16 mouse cellular contexts compared by ENCODE assay signal in the genomic region with DNA sequence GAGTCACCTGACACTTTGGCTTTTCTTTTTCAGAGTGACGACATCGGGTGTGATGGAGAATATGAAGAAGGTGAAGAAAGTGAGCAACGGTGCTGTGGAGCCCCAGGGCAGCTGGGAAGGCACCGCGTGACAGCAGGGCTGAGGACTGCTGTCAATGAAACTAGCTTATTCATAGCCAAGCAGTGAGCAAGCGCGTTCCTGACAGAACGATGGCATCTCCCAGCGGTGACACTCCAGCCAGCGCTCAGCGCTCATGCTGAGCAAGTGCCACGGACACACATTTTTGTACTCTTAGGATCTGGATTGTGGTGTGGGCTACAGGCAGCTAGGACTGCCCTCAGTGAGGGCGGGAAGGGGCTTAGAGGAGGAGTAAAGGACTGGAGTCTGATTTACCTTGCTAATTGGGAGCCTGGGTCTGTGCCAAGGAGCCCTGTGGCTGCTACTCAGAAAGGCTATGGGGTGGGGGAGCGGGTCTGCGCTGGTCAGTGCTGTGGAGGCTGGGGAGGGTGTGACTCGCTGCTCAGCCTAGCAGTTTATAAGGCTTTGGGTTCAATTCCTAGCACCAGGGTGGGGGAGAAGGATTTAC. TPM values are rescaled to one million over a fixed set of nuclear protein-coding genes. Genes with fewer than 3 reads are reported as not detected.
DNase-seq lines count a peak whose midpoint lies in the region; ATAC-seq and TF ChIP-seq lines count a peak whose summit lies in the region.
"Had no signal": no experiment of that assay in that cellular context is flagged by ENCODE, and none has a peak within 500 bp of the region (broad histone marks: within the 10 kb centered on the region; RNA-seq: fewer than 3 reads in every experiment).

No protein-coding gene starts in this region.

- ATAC-seq in forebrain, embryonic 13.5 days, result 0 out of 2 replicates have a peak, but pooled peaks have one; percentile 53
- no peak for ATAC-seq in forebrain, embryonic 11.5 days (replicated peaks; ENCODE audit: low FRiP score)
- ATAC-seq in hindbrain, postnatal 0 days, result peak; percentile 56; the same call in 1 of the 2 replicates
- no peak for ATAC-seq in heart, embryonic 13.5 days (ENCODE audit: extremely low read depth, insufficient number of reproducible peaks, low FRiP score, low TSS enrichment)
- ATAC-seq: intestine, embryonic 16.5 days had no signal

- peaks cover 20% of the 10 kb centered on the region for H3K4me1 ChIP-seq in forebrain, embryonic 13.5 days
- no peaks in the 10 kb centered on the region for H3K4me1 ChIP-seq in forebrain, embryonic 11.5 days (replicated peaks; ENCODE audit: control insufficient read depth, insufficient read depth, low read length)
- no peaks in the 10 kb centered on the region for H3K4me1 ChIP-seq in hindbrain, postnatal 0 days (ENCODE audit: insufficient read depth, low read length)
- 0 out of 2 replicates have a peak, but pooled peaks cover 8% of the 10 kb centered on the region for H3K4me1 ChIP-seq in hindbrain, embryonic 10.5 days (replicated peaks)
- peaks cover 89% of the 10 kb centered on the region for H3K4me1 ChIP-seq in heart, embryonic 13.5 days
- H3K4me1 ChIP-seq: embryonic facial prominence, embryonic 15.5 days; limb, embryonic 10.5 days had no signal

- no peak for TF ChIP-seq CTCF in hindbrain, postnatal 0 days (IDR thresholded peaks at IDR 0.05; ENCODE audit: low read depth)

- no peak overlapping the region for H3K9ac ChIP-seq in forebrain, embryonic 13.5 days
- no peak overlapping the region for H3K9ac ChIP-seq in forebrain, embryonic 11.5 days (ENCODE audit: low read length)
- no peak overlapping the region for H3K9ac ChIP-seq in hindbrain, postnatal 0 days (replicated peaks; ENCODE audit: low read length)
- H3K9ac ChIP-seq in heart, embryonic 13.5 days, result peak overlapping the region; percentile 55
- H3K9ac ChIP-seq: embryonic facial prominence, embryonic 15.5 days; liver, embryonic 14.5 days had no signal

- 0 out of 2 replicates have a peak overlapping the region, but pooled peaks have one; percentile 1 for H3K27ac ChIP-seq in forebrain, embryonic 13.5 days
- H3K27ac ChIP-seq in forebrain, embryonic 11.5 days (ENCODE audit: low read depth, low read length), result no peak overlapping the region
- no peak overlapping the region for H3K27ac ChIP-seq in hindbrain, postnatal 0 days
- H3K27ac ChIP-seq in hindbrain, embryonic 10.5 days, result no peak overlapping the region
- H3K27ac ChIP-seq in heart, embryonic 13.5 days (replicated peaks), result peak overlapping the region; percentile 74
- H3K27ac ChIP-seq: embryonic facial prominence, embryonic 15.5 days; kidney, postnatal 0 days; liver, embryonic 14.5 days had no signal

- no peak overlapping the region for H3K4me2 ChIP-seq in forebrain, embryonic 13.5 days
- no peak overlapping the region for H3K4me2 ChIP-seq in forebrain, embryonic 11.5 days (ENCODE audit: low read depth, low read length, severe bottlenecking)
- H3K4me2 ChIP-seq in hindbrain, postnatal 0 days (ENCODE audit: low read depth, low read length), result no peak overlapping the region
- H3K4me2 ChIP-seq in heart, embryonic 13.5 days, result peak overlapping the region; percentile 9; the same call in 1 of the 2 replicates
- H3K4me2 ChIP-seq: embryonic facial prominence, embryonic 15.5 days had no signal

- H3K9me3 ChIP-seq in forebrain, embryonic 13.5 days (replicated peaks), result no peaks in the 10 kb centered on the region
- no peaks in the 10 kb centered on the region for H3K9me3 ChIP-seq in forebrain, embryonic 11.5 days (ENCODE audit: control insufficient read depth, low read length)
- no peaks in the 10 kb centered on the region for H3K9me3 ChIP-seq in hindbrain, postnatal 0 days (ENCODE audit: low read length)
- no peaks in the 10 kb centered on the region for H3K9me3 ChIP-seq in hindbrain, embryonic 10.5 days
- H3K9me3 ChIP-seq in heart, embryonic 13.5 days, result no peaks in the 10 kb centered on the region
- H3K9me3 ChIP-seq: embryonic facial prominence, embryonic 15.5 days; limb, embryonic 10.5 days had no signal

- no peak overlapping the region for H3K4me3 ChIP-seq in forebrain, embryonic 13.5 days
- no peak overlapping the region for H3K4me3 ChIP-seq in forebrain, embryonic 11.5 days (ENCODE audit: low read depth, low read length)
- H3K4me3 ChIP-seq in hindbrain, postnatal 0 days (ENCODE audit: low read length), result no peak overlapping the region
- H3K4me3 ChIP-seq in hindbrain, embryonic 10.5 days, result no peak overlapping the region
- no peak overlapping the region for H3K4me3 ChIP-seq in heart, embryonic 13.5 days
- H3K4me3 ChIP-seq: embryonic facial prominence, embryonic 15.5 days; limb, embryonic 10.5 days had no signal

- no peaks in the 10 kb centered on the region for H3K27me3 ChIP-seq in forebrain, embryonic 13.5 days
- H3K27me3 ChIP-seq in forebrain, embryonic 11.5 days (ENCODE audit: control insufficient read depth, insufficient read depth, low read length), result no peaks in the 10 kb centered on the region
- H3K27me3 ChIP-seq in hindbrain, postnatal 0 days (ENCODE audit: insufficient read depth, low read length), result no peaks in the 10 kb centered on the region
- H3K27me3 ChIP-seq in hindbrain, embryonic 10.5 days (ENCODE audit: insufficient read depth, poor library complexity, severe bottlenecking), result no peaks in the 10 kb centered on the region
- no peaks in the 10 kb centered on the region for H3K27me3 ChIP-seq in heart, embryonic 13.5 days (replicated peaks)
- H3K27me3 ChIP-seq: embryonic facial prominence, embryonic 15.5 days had no signal

- H3K36me3 ChIP-seq in forebrain, embryonic 13.5 days (ENCODE audit: poor library complexity, severe bottlenecking), result peaks cover 44% of the 10 kb centered on the region
- H3K36me3 ChIP-seq in forebrain, embryonic 11.5 days (ENCODE audit: control insufficient read depth, insufficient read depth, low read length), result peaks cover 5% of the 10 kb centered on the region; the same call in 1 of the 2 replicates
- peaks cover 8% of the 10 kb centered on the region; the same call in 1 of the 2 replicates for H3K36me3 ChIP-seq in hindbrain, postnatal 0 days (ENCODE audit: insufficient read depth, low read length)
- H3K36me3 ChIP-seq in hindbrain, embryonic 10.5 days, result peaks cover 80% of the 10 kb centered on the region
- peaks cover 74% of the 10 kb centered on the region for H3K36me3 ChIP-seq in heart, embryonic 13.5 days

- DNase-seq in forebrain, embryonic 11.5 days (ENCODE audit: low spot score), result no peak
- peak; percentile 33 for DNase-seq in hindbrain, postnatal 0 days (ENCODE audit: low spot score)
- DNase-seq in hindbrain, embryonic 10.5 days (ENCODE audit: low spot score), result no peak
- peak; percentile 82 for DNase-seq in Muller cell, postnatal 12 days (ENCODE audit: inconsistent ontology term)
- no peak for DNase-seq in thymus, postnatal 36 days
- DNase-seq in adrenal gland, postnatal 25 days, result no peak
- DNase-seq: adrenal gland, postnatal 14 days; cerebellum, adult 11 months; lung, postnatal 14 days had no signal

- 59% methylated on average over 16 of the region's 16 CpGs for WGBS in forebrain, embryonic 13.5 days
- 82% methylated on average over 16 of the region's 16 CpGs for WGBS in forebrain, embryonic 11.5 days
- 44% methylated on average over 16 of the region's 16 CpGs for WGBS in hindbrain, postnatal 0 days
- 86% methylated on average over 16 of the region's 16 CpGs for WGBS in hindbrain, embryonic 10.5 days
- WGBS in heart, embryonic 13.5 days, result 54% methylated on average over 16 of the region's 16 CpGs

RNA-seq across cellular contexts. Expression of gene Ncs1, which starts 31.3 kb away (rescaled TPM):
- 72.7 and 77.6 TPM in 2 replicates for polyA plus RNA-seq in forebrain, embryonic 13.5 days (2015; fragmentation: Nextera tagmentation; extraction: Ambion mirVana)
- polyA plus RNA-seq in forebrain, embryonic 11.5 days (2014; fragmentation: Nextera tagmentation; extraction: Ambion mirVana), result 65.6 and 69.2 TPM in 2 replicates
- total RNA-seq in hindbrain, postnatal 0 days (2014; rRNA removed), result 185 and 190 TPM in 2 replicates
- 162 and 167 TPM in 2 replicates for polyA plus RNA-seq in hindbrain, postnatal 0 days (2015; fragmentation: Nextera tagmentation; extraction: Ambion mirVana)
- polyA plus RNA-seq in hindbrain, embryonic 10.5 days (2016; fragmentation: Nextera tagmentation; extraction: Ambion mirVana), result 49.7 and 65.9 TPM in 2 replicates
- 36.3 and 39.4 TPM in 2 replicates for polyA plus RNA-seq in heart, embryonic 13.5 days (2015; fragmentation: Nextera tagmentation; extraction: Ambion mirVana)
- 2.9 and 4.1 TPM in 2 replicates for total RNA-seq in adrenal gland, postnatal 25 days (2021)

Comparison
In these comparisons a context has a peak if more than half of its experiments do, and no peak if none do; other contexts are left out.
1. ATAC-seq: peak in forebrain, embryonic 13.5 days (single experiment) and hindbrain, postnatal 0 days (single experiment); none in forebrain, embryonic 11.5 days (single experiment) and heart, embryonic 13.5 days (single experiment).
2. H3K27ac ChIP-seq: peak in forebrain, embryonic 13.5 days (single experiment) and heart, embryonic 13.5 days (single experiment); none in forebrain, embryonic 11.5 days (single experiment), hindbrain, postnatal 0 days (single experiment) and hindbrain, embryonic 10.5 days (single experiment).
3. DNase-seq: peak in hindbrain, postnatal 0 days (single experiment) and Muller cell, postnatal 12 days (single experiment); none in forebrain, embryonic 11.5 days (single experiment), hindbrain, embryonic 10.5 days (single experiment), thymus, postnatal 36 days (0 of 2) and adrenal gland, postnatal 25 days (single experiment).